Mouse (Mus musculus) T-helper 2 cell (primary cell): Measurements from ENCODE around the gene BC005624.
"Not testable (repeated sequence)": the region's sequence is repeated elsewhere in the genome, so short reads cannot be mapped to it uniquely, and the experiment has no call there.

Experiments
- in situ Hi-C: fragments of 300-600 bp; cut with MboI, MseI; formaldehyde crosslinking; loops from one replicate; pipeline ENCODE4 v1.15.1; 2025; ENCODE audit warnings: high pct_unique_total_duplicates

BC005624 gene

DNA sequence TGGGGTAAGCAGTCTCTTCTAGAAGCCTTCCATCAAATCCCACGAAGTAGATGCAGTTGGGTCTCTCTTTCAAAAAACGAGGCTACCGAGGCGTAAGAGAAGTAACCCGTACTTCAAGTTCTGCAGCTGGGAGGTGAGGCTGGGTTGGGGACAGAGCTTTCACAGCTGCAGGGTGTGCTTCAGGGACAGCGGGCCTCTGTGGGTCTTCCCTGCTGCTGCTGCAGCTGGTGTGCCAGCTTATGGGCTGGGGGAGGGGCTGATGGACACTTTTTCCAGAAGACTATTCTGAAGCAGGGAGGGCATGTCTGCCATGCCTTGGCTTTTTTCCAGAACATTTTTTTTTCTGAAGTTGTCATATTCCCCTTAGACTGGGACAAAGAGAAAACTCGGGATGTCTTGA lies 1.0 kb upstream of the BC005624 start:
- in situ Hi-C loops, result no loop called here

DNA sequence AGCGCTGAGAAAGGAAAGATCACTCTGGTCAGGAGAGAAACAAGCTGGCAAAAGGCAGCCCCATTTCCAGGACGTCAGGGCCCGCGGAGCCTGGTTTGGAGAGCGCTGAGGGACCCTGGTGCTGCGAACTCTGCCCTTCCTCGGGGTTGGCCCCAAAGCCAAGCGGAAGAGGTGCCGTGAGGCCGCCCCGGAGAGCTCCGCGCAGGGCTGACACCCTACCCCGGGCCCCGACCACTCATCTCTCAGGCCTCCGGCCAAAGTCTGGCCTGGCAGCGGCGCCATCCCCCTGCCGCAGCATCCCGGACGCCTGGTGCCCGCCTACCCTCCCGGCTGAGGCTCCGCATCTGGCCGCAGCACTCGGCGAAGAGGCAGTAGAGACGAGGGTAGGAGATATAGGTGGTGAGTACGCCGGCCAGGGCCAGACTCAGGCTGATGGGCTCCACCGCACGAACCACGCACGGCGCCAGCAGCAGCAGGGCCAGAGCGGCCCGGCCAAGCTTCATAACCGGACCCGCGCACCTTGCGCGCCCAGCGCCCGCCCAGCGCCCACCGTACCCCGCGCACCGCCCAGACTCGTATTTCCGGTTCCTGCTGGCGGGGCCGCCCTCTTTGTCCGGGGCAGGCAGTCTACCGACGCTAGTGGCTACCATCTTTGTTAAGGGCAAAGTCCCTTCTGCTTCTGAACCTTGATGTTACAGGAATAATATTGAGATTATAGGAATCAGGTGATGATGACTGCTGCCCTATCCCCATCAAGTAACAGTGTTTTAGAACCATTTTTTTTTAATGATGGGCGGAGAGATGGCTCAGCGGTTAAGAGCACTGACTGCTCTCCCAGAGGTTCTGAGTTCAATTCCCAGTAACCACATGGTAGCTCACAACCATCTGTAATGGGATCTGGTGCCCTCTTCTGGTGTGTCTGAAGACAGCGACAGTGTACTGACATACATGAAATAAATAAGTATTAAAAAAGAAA lies 14.4 kb downstream of the BC005624 start, which contains the start of gene Tor1a:
Tor1a (minus strand) TSS at position 582 of the 976 bp plus-strand sequence.
- in situ Hi-C loops, result no loop called here

DNA sequence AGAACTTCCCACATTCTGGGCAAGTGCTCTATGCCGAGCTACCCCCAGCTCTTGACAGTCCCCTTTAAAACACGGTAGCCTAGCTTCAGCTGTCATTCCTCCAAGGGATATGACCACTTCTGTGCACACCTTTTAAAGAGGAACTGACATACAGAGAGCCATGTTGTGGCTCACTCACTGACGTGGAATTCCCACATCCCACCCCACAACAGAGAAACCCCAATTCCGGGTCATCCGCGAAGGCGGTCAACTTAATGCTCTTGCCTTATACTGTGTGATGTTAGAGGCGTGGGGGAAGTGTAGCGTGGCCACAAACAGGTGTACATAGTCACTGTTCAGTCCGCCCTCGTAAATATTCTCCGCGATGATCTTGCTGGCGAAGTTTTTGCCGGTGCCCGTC lies 15.2 kb downstream of the BC005624 start:
- in situ Hi-C loops, result no loop called here

DNA sequence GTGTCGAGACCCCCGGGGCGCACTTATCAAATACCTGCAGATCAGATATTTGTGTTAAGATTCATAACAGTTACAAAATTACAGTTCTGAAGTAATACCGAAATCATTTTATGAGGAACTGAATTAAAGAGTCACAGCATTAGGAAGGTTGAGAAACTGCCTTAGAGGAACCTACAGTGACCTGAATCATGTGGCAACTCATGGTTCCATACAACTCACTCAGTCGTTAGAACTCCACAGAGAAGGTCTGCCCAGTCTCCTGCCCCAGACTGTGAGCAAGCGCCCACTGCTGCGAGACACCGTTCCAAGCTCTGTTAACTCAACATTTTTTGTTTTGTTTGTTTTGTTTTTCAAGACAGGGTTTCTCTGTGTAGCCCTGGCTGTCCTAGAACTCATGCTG lies 16.4 kb downstream of the BC005624 start:
- in situ Hi-C loops, result no loop called here

DNA sequence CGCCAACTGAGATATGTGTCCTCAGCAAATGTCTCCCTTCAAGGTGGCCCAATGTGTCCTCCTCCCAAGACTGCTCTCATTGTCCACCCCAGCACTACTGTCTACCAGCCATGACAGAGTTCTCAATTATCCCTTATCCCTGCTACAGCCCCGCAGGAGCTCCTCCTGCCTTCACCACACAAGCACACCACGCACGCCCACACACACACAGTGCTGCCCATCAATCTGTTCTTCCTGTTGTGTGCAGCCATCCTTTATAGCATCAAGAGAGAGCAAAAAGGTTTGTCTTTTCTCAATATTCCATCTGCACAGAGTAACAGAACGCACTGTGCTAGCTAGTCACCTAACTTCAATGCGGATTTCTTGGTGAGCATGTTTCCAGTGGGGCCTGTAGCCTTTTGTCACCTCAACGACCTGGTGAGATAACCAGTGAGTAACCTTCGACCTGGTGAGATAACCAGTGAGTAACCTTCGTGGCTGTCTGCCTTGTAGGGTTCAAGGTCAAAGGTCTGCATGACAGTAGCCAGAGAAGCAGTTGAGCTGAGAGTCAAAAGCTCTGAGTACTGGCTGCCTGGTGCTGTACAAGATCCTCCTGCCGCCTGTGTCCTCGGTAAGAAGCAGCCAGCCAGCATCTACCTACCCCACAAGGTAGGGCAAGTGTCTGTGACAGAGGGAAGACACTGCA lies 19.3 kb downstream of the BC005624 start:
- in situ Hi-C loops, result no loop called here

DNA sequence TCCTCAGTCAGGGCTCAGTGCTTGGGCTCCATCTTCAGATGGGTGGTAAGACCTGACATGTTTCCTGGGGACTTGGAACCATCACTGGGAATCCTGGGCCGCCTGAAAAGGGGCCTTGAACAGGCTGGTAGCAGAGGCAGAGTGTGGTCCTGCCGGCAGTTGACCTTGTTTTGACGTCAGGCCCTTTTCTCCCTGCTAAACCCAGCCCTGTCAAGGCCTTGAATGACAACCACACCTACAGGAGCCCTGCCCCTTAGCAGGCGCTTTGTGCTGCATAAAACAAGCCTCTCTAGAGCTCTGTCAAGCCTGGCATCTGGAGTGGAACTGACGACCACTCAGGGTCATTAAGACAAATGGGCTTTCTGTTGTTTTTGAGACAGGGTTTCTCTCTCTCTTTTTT lies 22.1 kb downstream of the BC005624 start:
- in situ Hi-C loops, result no loop called here

DNA sequence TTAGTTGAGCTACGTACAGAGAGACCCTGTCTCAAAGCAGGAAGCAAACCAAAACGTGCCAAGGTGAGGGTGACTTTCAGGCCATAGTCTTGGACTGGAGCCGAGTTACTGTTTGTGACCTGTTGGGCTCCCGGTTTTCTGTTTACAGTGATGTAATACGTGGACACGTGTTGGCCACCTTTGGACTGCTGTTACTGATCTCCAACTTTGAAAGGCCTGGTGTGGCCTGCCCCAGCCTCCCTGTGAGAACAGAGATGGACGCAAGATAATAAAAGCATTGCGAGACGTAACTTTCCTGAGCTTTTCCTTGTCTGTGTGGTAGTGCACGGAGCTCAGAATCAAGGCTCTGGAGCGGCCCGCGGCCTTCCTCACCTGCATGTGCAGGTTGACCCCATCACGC lies 23.3 kb downstream of the BC005624 start:
- in situ Hi-C loops, result no loop called here

DNA sequence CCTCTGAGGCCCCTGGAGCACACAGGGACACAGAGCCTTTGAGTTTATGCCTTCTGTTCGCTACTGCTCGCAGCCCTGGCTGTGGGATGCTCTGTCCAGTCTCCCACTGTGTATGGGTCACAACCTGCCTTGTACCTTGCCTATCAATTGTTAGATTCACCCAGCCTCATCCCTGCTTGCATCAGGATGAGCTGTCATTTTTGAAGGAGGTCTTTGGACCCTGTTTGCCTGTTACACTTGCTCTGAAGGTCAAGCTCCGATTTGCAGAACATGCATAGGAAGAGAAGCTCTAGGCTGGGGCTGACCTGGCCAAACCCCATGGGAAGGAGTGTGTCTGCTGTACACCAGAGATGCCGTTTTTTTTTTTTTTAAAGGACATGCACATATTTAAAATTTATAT lies 24.5 kb downstream of the BC005624 start:
- in situ Hi-C loops, result no loop called here

DNA sequence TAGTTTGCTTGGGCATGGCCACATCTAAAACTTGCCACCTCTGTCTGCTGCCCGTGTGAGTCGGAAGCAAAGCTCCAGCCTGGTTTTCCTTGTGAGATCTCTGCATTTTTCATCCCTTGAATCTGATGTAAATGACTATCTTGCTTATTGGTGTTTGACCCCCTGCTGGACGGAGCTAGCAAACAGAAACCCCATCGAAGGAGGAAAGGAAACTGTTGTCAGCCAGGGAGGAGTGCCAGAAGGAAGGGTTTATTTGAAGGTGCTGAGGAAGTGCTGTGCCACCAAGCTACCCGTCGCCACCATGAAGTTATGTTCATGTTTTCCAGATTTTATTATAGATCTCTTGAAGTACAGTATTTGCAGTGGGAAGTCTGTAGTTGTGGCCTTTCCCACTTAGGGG lies 27.2 kb downstream of the BC005624 start:
- in situ Hi-C loops, result no loop called here

DNA sequence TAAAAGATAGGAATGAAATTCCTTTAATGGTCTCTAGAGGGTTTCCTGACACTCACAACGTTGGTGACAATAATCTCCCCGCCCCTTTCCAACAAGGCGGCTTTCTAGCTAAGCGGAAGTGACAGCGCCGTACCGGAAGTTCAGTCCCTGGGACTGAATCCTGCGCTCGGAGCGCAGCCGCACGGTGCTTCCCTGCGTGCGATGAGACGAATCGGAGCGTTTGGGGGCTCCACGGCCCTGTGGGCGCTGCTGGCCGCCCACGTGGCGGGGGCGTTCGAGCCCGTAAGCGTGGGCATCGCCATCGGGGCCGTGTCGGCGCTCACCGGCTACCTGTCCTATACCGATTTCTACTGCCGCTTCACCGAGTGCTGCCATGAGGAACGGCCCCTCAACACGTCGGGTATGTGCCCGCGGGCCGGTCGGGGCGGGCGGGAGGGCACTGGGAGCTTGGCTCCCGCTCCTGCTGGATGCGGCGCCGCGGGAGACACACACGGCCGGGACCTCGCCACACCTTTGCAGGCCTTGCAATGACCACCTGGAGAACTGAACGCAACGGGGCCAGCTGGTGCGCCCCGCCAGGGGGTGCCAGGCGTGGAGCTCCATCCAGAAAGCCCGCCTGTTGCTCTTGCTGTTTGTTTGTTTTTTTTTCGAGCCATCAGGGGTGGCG lies 29.0 kb downstream of the BC005624 start, which contains the start of gene Tor1b:
Tor1b (plus strand) TSS at position 136 of the 667 bp plus-strand sequence.
- in situ Hi-C loops, result no loop called here

DNA sequence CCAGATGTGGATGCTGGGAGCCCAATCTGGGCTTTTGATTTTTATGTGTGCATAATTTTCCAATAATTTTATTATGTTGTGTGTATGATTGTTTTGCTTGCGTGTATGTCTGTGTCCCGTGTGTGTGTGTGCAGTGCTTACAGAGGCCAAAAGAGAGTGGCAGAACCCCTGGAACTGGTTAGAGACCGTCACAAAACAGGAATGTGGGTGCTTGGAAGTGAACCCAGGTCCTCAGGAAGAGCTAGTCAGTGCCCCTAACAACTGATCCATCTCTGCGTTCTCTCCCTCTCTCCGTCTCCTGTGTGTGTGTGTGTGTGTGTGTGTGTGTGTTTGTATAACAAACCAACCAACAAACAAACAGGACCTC lies 29.6 kb downstream of the BC005624 start:
- in situ Hi-C loops, result no loop called here

DNA sequence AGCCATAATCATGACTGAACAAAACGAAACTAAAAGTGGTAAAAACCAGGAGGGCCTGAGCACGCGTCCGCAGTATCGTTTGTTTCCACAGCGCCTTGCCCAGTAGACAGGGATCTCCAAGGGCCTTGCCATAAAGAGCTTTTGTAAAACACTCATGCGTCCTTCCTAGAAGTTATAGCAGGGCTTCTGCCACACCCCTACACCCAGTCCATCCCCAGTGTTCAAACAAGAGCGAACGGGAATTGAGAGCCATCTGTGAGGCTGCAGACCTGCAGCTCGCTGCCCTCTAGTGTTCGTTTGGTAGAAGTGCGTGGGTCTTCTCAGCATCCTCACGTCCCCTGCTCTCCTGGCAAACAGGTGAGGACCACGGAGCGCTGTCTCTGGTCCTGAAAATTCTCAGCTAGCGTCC lies 39.4 kb downstream of the BC005624 start:
- in situ Hi-C loops, result no loop called here

DNA sequence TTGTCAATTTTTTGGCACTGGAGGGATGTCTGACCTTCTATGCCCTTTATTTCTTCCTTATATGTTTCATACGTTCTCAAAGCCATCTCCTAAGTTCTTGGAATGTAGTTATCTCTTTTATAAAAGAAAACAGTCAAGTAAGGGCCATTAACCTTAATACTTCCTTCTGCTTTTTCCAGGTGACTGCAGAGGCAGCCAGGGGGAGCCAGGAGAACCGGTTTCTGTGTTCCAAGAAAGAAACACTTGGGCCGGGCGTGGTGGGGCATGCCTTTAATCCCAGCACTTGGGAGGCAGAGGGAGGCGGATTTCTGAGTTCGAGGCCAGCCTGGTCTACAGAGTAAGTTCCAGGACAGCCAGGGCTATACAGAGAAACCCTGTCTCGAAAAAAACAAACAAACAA lies 39.9 kb downstream of the BC005624 start:
- in situ Hi-C loops, result not testable (repeated sequence)

DNA sequence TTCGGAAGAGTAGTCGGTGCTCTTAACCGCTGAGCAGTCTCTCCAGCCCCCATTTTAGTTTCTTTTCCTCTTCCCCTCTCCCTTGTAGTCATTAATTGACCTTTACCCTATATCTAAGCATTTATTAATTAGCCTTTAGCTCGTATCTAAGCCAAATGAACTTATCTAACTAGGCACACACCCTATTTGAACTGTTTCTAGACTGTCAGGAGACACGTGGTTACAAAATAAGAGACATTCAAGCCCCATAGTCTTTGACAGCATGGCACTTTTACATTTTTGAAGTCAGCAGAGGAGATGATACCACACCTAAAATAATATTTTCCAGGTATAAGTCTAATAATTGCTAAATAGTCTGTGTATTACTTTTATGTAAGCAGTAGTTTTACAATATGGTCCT lies 40.4 kb downstream of the BC005624 start:
- in situ Hi-C loops, result no loop called here

DNA sequence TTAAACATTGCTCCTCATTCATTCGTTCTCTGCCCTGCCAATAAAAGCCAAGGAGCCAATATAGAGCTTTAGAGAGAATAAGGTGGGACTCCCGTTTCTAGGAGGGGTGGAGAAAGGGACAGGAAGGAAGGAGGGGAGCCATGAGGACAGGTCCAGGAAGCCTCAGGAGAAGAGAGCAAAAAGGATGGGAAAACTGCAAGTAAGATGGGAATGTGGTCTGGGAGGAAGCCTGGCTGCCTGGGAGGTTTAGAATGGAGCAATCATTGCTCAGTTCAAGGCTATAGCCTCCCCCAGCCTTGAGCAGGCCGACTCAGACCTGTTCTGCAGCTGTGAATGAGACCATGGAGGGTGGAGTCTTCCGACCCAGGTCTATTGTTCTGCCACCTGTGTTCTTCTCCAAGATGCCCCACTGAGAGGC lies 43.4 kb downstream of the BC005624 start:
- in situ Hi-C loops, result loop anchor here (5.0 kb wide), 1 partner anchor 111 kb away; no protein-coding TSS in a partner anchor

DNA sequence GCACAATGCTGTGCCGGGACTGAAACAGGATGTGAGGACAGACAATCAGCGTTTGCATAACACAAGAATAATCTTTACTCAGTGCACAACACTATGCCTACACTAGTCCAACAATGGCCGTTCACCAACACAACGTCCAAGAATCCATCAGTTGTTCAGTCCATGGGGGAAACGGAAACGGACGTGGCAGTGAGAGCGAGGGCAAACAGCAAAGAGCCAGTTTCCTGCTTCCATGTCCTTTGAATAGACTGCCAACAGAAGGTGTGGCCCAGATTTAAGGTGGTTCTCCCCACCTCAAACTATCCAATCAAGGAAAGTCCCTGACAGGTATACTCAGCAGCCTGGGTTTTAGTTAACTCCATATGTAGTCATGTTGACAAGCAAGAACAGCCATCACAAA lies 44.3 kb downstream of the BC005624 start:
- in situ Hi-C loops, result loop anchor here (5.0 kb wide), 1 partner anchor 110 kb away; no protein-coding TSS in a partner anchor

DNA sequence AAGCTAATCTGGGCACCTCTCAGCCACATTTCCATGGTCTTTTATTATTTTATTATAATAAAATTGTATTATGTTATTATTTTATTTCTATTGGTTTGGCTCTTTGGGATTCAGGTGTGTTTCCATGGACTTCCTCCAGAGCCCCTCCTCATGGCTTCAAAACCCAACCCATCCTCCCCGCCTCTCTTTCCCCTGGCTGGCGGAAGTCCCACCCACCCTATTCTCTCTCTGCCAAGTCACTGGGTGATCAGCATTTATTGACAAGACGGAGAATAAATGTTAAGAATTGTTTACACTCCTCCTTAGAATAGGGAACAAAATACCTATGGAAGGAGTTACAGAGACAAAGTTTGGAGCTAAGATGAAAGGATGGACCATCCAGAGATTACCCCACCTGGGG lies 45.2 kb downstream of the BC005624 start:
- in situ Hi-C loops, result loop anchor here (5.0 kb wide), 1 partner anchor 110 kb away; no protein-coding TSS in a partner anchor

DNA sequence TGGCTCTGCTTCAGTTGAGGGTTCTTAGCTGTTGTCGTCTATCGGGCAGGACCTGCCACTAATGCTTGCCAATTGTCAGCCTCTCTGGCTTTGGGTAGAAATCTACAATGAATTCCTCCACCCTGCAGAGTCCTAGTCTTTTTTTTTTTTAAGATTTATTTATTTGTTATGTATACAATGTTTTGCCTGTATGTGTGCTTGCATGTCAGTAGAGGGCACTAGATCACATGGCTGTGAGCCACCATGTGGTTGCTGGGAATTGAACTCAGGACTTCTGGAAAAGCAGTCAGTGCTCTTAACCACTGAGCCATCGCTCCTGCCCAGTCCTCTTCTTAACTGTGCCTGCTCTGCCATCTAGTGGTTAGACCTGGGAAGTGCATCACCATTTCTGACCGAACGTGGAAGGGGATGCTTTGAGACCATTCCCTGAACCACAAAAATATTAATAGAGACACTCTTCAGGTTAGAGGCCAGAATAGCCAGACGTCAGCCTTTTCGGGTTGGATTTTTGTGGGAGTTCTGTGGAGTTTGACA lies 48.0 kb downstream of the BC005624 start:
- in situ Hi-C loops, result loop anchor here (5.0 kb wide), 1 partner anchor 42 kb away; no protein-coding TSS in a partner anchor

DNA sequence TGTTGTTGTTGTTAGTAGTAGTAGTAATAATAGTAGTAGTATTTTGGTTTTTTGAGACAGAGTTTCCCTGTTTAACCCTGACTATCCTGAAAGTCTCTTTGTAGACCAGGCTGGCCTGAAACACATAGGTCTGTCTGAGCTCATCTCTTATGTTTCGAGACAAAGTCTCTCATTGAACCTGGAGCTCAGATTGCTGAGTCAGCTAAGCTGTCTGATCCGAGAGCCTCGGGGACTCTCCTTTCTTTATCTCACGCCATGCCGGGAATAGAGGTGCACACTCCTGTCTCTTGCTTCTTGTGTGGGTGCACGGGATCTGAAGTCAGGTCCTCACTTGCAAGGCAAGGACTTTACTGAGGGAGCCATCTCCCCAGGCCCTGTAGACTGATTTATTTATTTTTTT lies 49.0 kb downstream of the BC005624 start:
- in situ Hi-C loops, result loop anchor here (5.0 kb wide), 1 partner anchor 41 kb away; no protein-coding TSS in a partner anchor

DNA sequence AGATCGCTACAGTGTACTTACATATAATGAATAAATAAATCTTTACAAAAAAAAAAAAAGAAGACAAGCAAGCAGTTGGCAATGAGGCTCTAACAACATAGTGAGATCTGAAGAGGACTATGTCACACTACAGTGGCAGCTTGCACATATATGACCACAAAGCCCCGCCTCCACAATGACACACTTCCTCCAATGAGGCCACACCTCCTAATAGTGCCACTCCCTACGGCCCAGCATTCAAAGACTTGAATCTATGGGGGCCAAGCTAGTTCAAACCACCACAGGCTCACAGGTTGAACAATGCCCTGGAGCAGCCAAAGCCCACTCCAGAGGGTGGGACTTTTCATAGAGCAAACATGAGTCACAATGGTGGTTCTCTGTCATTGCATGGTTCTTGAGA lies 50.1 kb downstream of the BC005624 start:
- in situ Hi-C loops, result loop anchor here (5.0 kb wide), 1 partner anchor 40 kb away; no protein-coding TSS in a partner anchor

DNA sequence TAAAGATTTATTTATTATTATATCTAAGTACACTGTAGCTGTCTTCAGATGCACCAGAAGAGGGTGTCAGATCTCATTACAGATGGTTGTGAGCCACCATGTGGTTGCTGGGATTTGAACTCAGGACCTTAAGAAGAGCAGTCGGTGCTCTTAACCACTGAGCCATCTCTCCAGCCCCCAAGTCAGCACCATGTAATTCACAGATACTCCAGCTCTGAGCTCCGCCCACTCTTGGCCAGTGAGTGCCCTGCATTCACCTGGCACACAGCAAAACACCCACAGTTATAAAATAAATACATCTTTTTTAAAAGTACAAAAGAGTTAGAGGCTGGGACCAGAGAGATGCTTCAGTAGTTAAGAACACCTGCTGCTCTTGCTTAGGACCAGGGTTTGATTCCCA lies 51.2 kb downstream of the BC005624 start:
- in situ Hi-C loops, result loop anchor here (5.0 kb wide), 1 partner anchor 39 kb away; no protein-coding TSS in a partner anchor
